ENCODE assay signal across 12 mouse cellular contexts in genomic region chr14:109214848-109215247, GRCm38 (mm10).
A peak's percentile ranks its signal among the peaks of the same experiment; 100 is the strongest.
DNase-seq lines count a peak whose midpoint lies in the region; ATAC-seq and TF ChIP-seq lines count a peak whose summit lies in the region.
"Had no signal": no experiment of that assay in that cellular context is flagged by ENCODE, and none has a peak within 500 bp of the region (broad histone marks: within the 10 kb centered on the region; RNA-seq: fewer than 3 reads in every experiment).

No protein-coding gene starts in this region.

- no peaks in the 10 kb centered on the region for H3K36me3 ChIP-seq in heart, adult 2 months (ENCODE audit: control insufficient read depth, insufficient read depth, low read length)
- no peaks in the 10 kb centered on the region for H3K36me3 ChIP-seq in heart, embryonic 12.5 days
- H3K36me3 ChIP-seq: liver, embryonic 15.5 days; neural tube, embryonic 13.5 days had no signal

- no peak overlapping the region for H3K27ac ChIP-seq in heart, adult 2 months
- no peak overlapping the region for H3K27ac ChIP-seq in heart, embryonic 12.5 days (ENCODE audit: poor library complexity, severe bottlenecking)
- H3K27ac ChIP-seq: hindbrain, embryonic 14.5 days; liver, embryonic 15.5 days; neural tube, embryonic 13.5 days had no signal

- H3K9me3 ChIP-seq in heart, embryonic 12.5 days (replicated peaks): no peaks in the 10 kb centered on the region
- H3K9me3 ChIP-seq: liver, embryonic 15.5 days; neural tube, embryonic 13.5 days had no signal

- peak; percentile 26 to 61 for DNase-seq in heart, adult 2 months
- DNase-seq in right cerebral cortex, adult 18-20 months: peak; percentile 5
- DNase-seq in right cerebral cortex, postnatal 4 days: no peak
- DNase-seq in heart, postnatal 25 days (ENCODE audit: low spot score): peak; percentile 1
- peak; percentile 1 for DNase-seq in skeletal muscle tissue, adult 2 months (ENCODE audit: low read depth, low spot score)
- no peak for DNase-seq in right cerebral cortex, postnatal 10 days (ENCODE audit: low spot score in 2 of 2)
- DNase-seq: kidney, adult 9 months; right cerebral cortex, postnatal 14 days had no signal

- H3K9ac ChIP-seq in heart, adult 2 months (ENCODE audit: low read depth, low read length): no peak overlapping the region
- H3K9ac ChIP-seq in heart, embryonic 12.5 days: no peak overlapping the region
- H3K9ac ChIP-seq: hindbrain, embryonic 14.5 days; liver, embryonic 15.5 days; neural tube, embryonic 13.5 days had no signal

- no peak overlapping the region for H3K4me2 ChIP-seq in heart, embryonic 12.5 days
- H3K4me2 ChIP-seq: hindbrain, embryonic 14.5 days; liver, embryonic 15.5 days; neural tube, embryonic 13.5 days had no signal

- H3K4me3 ChIP-seq in heart, adult 2 months: no peak overlapping the region
- no peak overlapping the region for H3K4me3 ChIP-seq in heart, embryonic 12.5 days
- H3K4me3 ChIP-seq: liver, embryonic 15.5 days; neural tube, embryonic 13.5 days had no signal

- H3K79me2 ChIP-seq in heart, adult 2 months (replicated peaks; ENCODE audit: control insufficient read depth, insufficient read depth, low read length): no peaks in the 10 kb centered on the region

- no peaks in the 10 kb centered on the region for H3K27me3 ChIP-seq in heart, adult 2 months (ENCODE audit: control insufficient read depth, insufficient read depth, low read length)
- no peaks in the 10 kb centered on the region for H3K27me3 ChIP-seq in heart, embryonic 12.5 days (replicated peaks)
- H3K27me3 ChIP-seq: liver, embryonic 15.5 days; neural tube, embryonic 13.5 days had no signal

- H3K4me1 ChIP-seq in heart, adult 2 months (ENCODE audit: control insufficient read depth, insufficient read depth, low read length): no peaks in the 10 kb centered on the region
- H3K4me1 ChIP-seq in heart, embryonic 12.5 days (replicated peaks): no peaks in the 10 kb centered on the region
- H3K4me1 ChIP-seq: liver, embryonic 15.5 days; neural tube, embryonic 13.5 days had no signal

- no peak for TF ChIP-seq POLR2A in heart, adult 2 months (IDR thresholded peaks at IDR 0.05; ENCODE audit: insufficient read depth, low read depth, low read length)

- no peak for TF ChIP-seq EP300 in heart, adult 2 months (IDR thresholded peaks at IDR 0.05; ENCODE audit: insufficient read depth, low read depth, low read length)

- intact Hi-C loops in heart, adult 2 months (cut with DNase I): no loop called here
- intact Hi-C loops in heart, postnatal 25 days (cut with DNase I): no loop called here

- ATAC-seq in heart, embryonic 12.5 days (ENCODE audit: insufficient number of reproducible peaks, low FRiP score): no peak

- TF ChIP-seq CTCF in heart, adult 2 months (IDR thresholded peaks at IDR 0.05): no peak

- 60% methylated on average over 8 of the region's 8 CpGs for WGBS in heart, adult 2 months
- whole genome bisulfite sequencing in heart, embryonic 12.5 days: 78% methylated on average over 8 of the region's 8 CpGs

Comparison
In these comparisons a context has a peak if more than half of its experiments do, and no peak if none do; other contexts are left out.
1. DNase-seq: peak in heart, adult 2 months (2 of 2), right cerebral cortex, adult 18-20 months (single experiment), heart, postnatal 25 days (single experiment) and skeletal muscle tissue, adult 2 months (single experiment); none in right cerebral cortex, postnatal 4 days (single experiment) and right cerebral cortex, postnatal 10 days (0 of 2).